Mouse (Mus musculus): Measurements from ENCODE around the gene Slfn2.

- no peak for TF ChIP-seq CTCF (IDR thresholded peaks at IDR 0.05; ENCODE audit: borderline replicate concordance, extremely low read depth, insufficient read depth, insufficient read length)
- no peak for TF ChIP-seq POLR2A (IDR thresholded peaks at IDR 0.05; ENCODE audit: borderline replicate concordance, extremely low read depth, insufficient read depth, insufficient read length, poor library complexity, severe bottlenecking)
Measured at GRCm38 (mm10) chr11:83061806-83062205, 3.1 kb upstream of the Slfn2 start.
